Mouse (Mus musculus) liver, postnatal 0 days (tissue): ENCODE data around the gene Trpm8.

Source experiments
- CTCF ChIP-seq: sonication (generic); IDR thresholded peaks from 2 replicates; pipeline ENCODE4 v1.5.1; 2016; ENCODE audit warnings: antibody characterized with exemption, low read depth
- EP300 ChIP-seq: IDR thresholded peaks from 2 replicates; pipeline ENCODE4 v1.6.1; 2016; ENCODE audit warnings: antibody characterized with exemption, low read depth, mild to moderate bottlenecking

GRCm38 (mm10) chr1:88296171-88296920 lies 18.9 kb downstream of the Trpm8 start:
- TF ChIP-seq CTCF (no peak), EP300 (no peak)
